Mouse (Mus musculus) cerebellum, adult 8-10 months (tissue): Measurements from ENCODE around the gene Batf3.
"Not testable (repeated sequence)": the region's sequence is repeated elsewhere in the genome, so short reads cannot be mapped to it uniquely, and the experiment has no call there.

Experiments
- DNase-seq: peaks from one replicate; pipeline ENCODE4 v3.0.0; 2022

Gene Batf3

GRCm38 (mm10) chr1:191138436-191138835, 40.8 kb downstream of the Batf3 start:
- DNase-seq = no peak

- no peak for DNase-seq
Measured at GRCm38 (mm10) chr1:191138874-191139495, 41.3 kb downstream of the Batf3 start.

DNA sequence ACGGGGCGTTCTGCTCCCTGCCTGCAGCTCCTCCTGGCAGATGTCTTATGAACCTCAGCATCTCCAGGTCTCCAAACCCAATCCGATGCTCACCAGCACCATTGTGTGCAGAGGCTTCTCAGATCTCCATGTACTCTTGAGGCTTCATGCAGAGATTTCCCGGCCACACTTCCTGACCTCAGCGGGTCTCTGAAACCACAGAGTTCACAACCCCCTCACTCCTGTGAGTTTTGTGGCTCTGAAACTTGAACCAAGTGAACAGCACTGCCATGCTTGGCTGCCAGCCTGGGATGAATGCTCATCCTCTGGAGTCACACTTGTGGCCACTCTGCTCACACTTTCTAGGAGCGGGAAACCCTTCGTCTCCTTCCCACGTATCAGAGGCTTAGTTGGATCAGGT, 43.3 kb downstream of the Batf3 start:
- no peak for DNase-seq

DNA sequence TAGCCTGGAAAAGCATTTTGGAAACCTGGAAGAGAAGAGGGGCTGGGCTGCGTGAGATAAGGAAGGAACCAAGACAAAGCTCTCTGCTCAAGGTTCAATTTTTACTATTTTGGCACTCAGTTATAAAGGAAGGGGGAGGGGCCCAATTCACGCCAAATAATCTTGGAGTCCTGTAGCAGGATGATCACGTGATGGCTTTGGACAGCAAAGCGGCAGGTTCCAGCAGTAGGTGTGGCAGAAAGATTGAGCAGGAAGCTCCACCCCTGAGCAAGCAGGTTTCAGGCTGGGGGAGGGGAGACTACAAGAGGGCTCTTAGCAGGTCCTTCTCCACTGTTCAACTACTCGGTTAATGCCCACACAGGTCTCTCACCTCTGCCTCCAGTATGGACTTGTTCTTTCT, 51.8 kb downstream of the Batf3 start:
- DNase-seq = not testable (repeated sequence)

GRCm38 (mm10) chr1:191150924-191151605, 53.4 kb downstream of the Batf3 start:
- no peak for DNase-seq

- DNase-seq = peak; percentile 31
Measured at GRCm38 (mm10) chr1:191153052-191153451, 55.4 kb downstream of the Batf3 start.

DNA sequence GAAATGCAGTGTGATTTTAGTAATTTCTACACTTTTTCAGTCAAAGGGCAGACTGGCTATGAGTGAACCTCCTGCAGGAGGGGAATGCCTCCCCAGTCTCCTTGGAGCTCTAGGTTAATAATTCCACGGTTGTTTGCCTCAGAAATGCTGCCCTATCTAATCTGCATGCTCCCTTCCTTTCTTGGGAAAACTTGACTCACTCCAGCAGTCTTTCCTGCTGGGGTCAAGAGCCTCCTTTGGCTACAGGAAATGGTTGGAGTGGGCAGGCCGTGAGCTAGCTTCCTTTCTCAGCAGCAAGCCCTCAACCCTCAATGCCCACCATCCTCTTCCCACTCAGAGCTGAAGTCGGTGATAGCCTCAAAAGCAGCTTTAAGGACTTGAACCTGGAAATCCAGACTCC, 56.7 kb downstream of the Batf3 start:
- no peak for DNase-seq
